Mouse (Mus musculus): ENCODE measurements at regions not wholly inside any gene's neighbourhood (a gene's known extent, or its start where the extent isn't known, plus 50 kb on each side); places are given as distances from the start of the nearest gene placed in this dataset.
A peak's percentile ranks its signal among the peaks of the same experiment; 100 is the strongest.

- WGBS: 88% methylated on average over 3 of the region's 3 CpGs
- Histone ChIP-seq H3K4me1 (ENCODE audit: control insufficient read depth, insufficient read depth, low read length) (no peaks in the 10 kb centered on the region), H3K4me3 (replicated peaks; ENCODE audit: extremely low read depth, low read depth, low read length) (no peak overlapping the region)
- no peak for TF ChIP-seq POLR2A (IDR thresholded peaks at IDR 0.05; ENCODE audit: borderline replicate concordance, extremely low read depth, low read depth, low read length)
- TF ChIP-seq CTCF (IDR thresholded peaks at IDR 0.05; ENCODE audit: insufficient read depth, low read length): no peak
- no peak for DNase-seq
Measured at GRCm38 (mm10) chr6:51378436-51378835, 54.0 kb upstream of the Nfe2l3 start.

GRCm38 (mm10) chr6:51379074-51379473 is 53.4 kb upstream of the Nfe2l3 start:
- TF ChIP-seq CTCF (IDR thresholded peaks at IDR 0.05; ENCODE audit: insufficient read depth, low read length): no peak
- Histone ChIP-seq H3K4me1 (ENCODE audit: control insufficient read depth, insufficient read depth, low read length) (no peaks in the 10 kb centered on the region), H3K4me3 (replicated peaks; ENCODE audit: extremely low read depth, low read depth, low read length) (no peak overlapping the region)
- no peak for DNase-seq
- WGBS: 8% methylated on average over 5 of the region's 5 CpGs

- TF ChIP-seq CTCF (IDR thresholded peaks at IDR 0.05; ENCODE audit: insufficient read depth, low read length) (no peak), POLR2A (IDR thresholded peaks at IDR 0.05; ENCODE audit: borderline replicate concordance, extremely low read depth, low read depth, low read length) (no peak)
- peak overlapping the region; percentile 56 for H3K4me3 ChIP-seq (replicated peaks; ENCODE audit: extremely low read depth, low read depth, low read length)
- DNase-seq: peak; percentile 54
- 3% methylated on average over 36 of the region's 36 CpGs for WGBS
- H3K4me1 ChIP-seq (ENCODE audit: control insufficient read depth, insufficient read depth, low read length): no peaks in the 10 kb centered on the region
Measured at GRCm38 (mm10) chr6:51379560-51380274, 52.8 kb upstream of the Nfe2l3 start.

GRCm38 (mm10) chr6:51380275-51380575 is 52.2 kb upstream of the Nfe2l3 start:
- no peak overlapping the region for H3K4me3 ChIP-seq (replicated peaks; ENCODE audit: extremely low read depth, low read depth, low read length)
- 74% methylated on average over 4 of the region's 4 CpGs for WGBS

GRCm38 (mm10) chr6:51381465-51381864 is 51.0 kb upstream of the Nfe2l3 start:
- no peak for DNase-seq
- no peak for TF ChIP-seq POLR2A (IDR thresholded peaks at IDR 0.05; ENCODE audit: borderline replicate concordance, extremely low read depth, low read depth, low read length)
- TF ChIP-seq CTCF (IDR thresholded peaks at IDR 0.05; ENCODE audit: insufficient read depth, low read length): no peak
- WGBS: 26% methylated on average over 9 of the region's 9 CpGs
- H3K4me1 ChIP-seq (ENCODE audit: control insufficient read depth, insufficient read depth, low read length): no peaks in the 10 kb centered on the region
- H3K4me3 ChIP-seq (replicated peaks; ENCODE audit: extremely low read depth, low read depth, low read length): no peak overlapping the region

More at GRCm38 (mm10) chr6:51380275-51380575, 52.2 kb upstream of the Nfe2l3 start:
- no peaks in the 10 kb centered on the region for H3K4me1 ChIP-seq (ENCODE audit: control insufficient read depth, insufficient read depth, low read length)
- TF ChIP-seq POLR2A (IDR thresholded peaks at IDR 0.05; ENCODE audit: borderline replicate concordance, extremely low read depth, low read depth, low read length) (no peak), CTCF (IDR thresholded peaks at IDR 0.05; ENCODE audit: insufficient read depth, low read length) (no peak)
- DNase-seq: no peak

Measured in lung, adult 2 months (tissue).